Mouse (Mus musculus): ENCODE results near the gene Cxcl5. TPM values are rescaled to one million over a fixed set of nuclear protein-coding genes. Genes with fewer than 3 reads are reported as not detected.

The Cxcl5 gene
- polyA plus RNA-seq, 1 experiment: not detected

- TF ChIP-seq EP300 (IDR thresholded peaks at IDR 0.05; ENCODE audit: insufficient read depth, low read depth, low read length) (no peak), POLR2A (IDR thresholded peaks at IDR 0.05; ENCODE audit: insufficient read depth, low read length) (no peak), CTCF (IDR thresholded peaks at IDR 0.05; ENCODE audit: low read depth, low read length) (no peak)
- no peaks in the 10 kb centered on the region for H3K27me3 ChIP-seq (ENCODE audit: control insufficient read depth, insufficient read depth, low read length, poor library complexity, severe bottlenecking)
- H3K27ac ChIP-seq (ENCODE audit: insufficient read depth, low read length): no peak overlapping the region
- H3K4me3 ChIP-seq (ENCODE audit: low read depth, low read length): no peak overlapping the region
- no peaks in the 10 kb centered on the region for H3K9me3 ChIP-seq (replicated peaks; ENCODE audit: control insufficient read depth, insufficient read depth, low read length, poor library complexity, severe bottlenecking)
- no peaks in the 10 kb centered on the region for H3K4me1 ChIP-seq (ENCODE audit: control insufficient read depth, insufficient read depth, low read length)
- H3K36me3 ChIP-seq (ENCODE audit: control insufficient read depth, insufficient read depth, low read length, poor library complexity, severe bottlenecking): no peaks in the 10 kb centered on the region
- no peak overlapping the region for H3K9ac ChIP-seq (ENCODE audit: low read depth, poor library complexity, severe bottlenecking)
Observed at GRCm38 (mm10) chr5:90763912-90764665, 4.9 kb downstream of the Cxcl5 start.

GRCm38 (mm10) chr5:90765821-90766606 is 6.9 kb downstream of the Cxcl5 start:
- no peaks in the 10 kb centered on the region for H3K4me1 ChIP-seq (ENCODE audit: control insufficient read depth, insufficient read depth, low read length)
- no peaks in the 10 kb centered on the region for H3K9me3 ChIP-seq (replicated peaks; ENCODE audit: control insufficient read depth, insufficient read depth, low read length, poor library complexity, severe bottlenecking)
- no peak overlapping the region for H3K4me3 ChIP-seq (ENCODE audit: low read depth, low read length)
- no peaks in the 10 kb centered on the region for H3K36me3 ChIP-seq (ENCODE audit: control insufficient read depth, insufficient read depth, low read length, poor library complexity, severe bottlenecking)
- no peaks in the 10 kb centered on the region; the same call in 1 of the 2 replicates for H3K27me3 ChIP-seq (ENCODE audit: control insufficient read depth, insufficient read depth, low read length, poor library complexity, severe bottlenecking)
- no peak overlapping the region for H3K27ac ChIP-seq (ENCODE audit: insufficient read depth, low read length)
- no peak overlapping the region for H3K9ac ChIP-seq (ENCODE audit: low read depth, poor library complexity, severe bottlenecking)
- TF ChIP-seq CTCF (IDR thresholded peaks at IDR 0.05; ENCODE audit: low read depth, low read length) (no peak), POLR2A (IDR thresholded peaks at IDR 0.05; ENCODE audit: insufficient read depth, low read length) (no peak), EP300 (IDR thresholded peaks at IDR 0.05; ENCODE audit: insufficient read depth, low read depth, low read length) (no peak)

- Histone ChIP-seq H3K9me3 (replicated peaks; ENCODE audit: control insufficient read depth, insufficient read depth, low read length, poor library complexity, severe bottlenecking) (no peaks in the 10 kb centered on the region), H3K36me3 (ENCODE audit: control insufficient read depth, insufficient read depth, low read length, poor library complexity, severe bottlenecking) (no peaks in the 10 kb centered on the region), H3K27ac (ENCODE audit: insufficient read depth, low read length) (no peak within 1 kb of the TSS), H3K4me1 (ENCODE audit: control insufficient read depth, insufficient read depth, low read length) (no peaks in the 10 kb centered on the region), H3K4me3 (ENCODE audit: low read depth, low read length) (no peak within 1 kb of the TSS), H3K9ac (ENCODE audit: low read depth, poor library complexity, severe bottlenecking) (no peak within 1 kb of the TSS), H3K27me3 (ENCODE audit: control insufficient read depth, insufficient read depth, low read length, poor library complexity, severe bottlenecking) (no peaks in the 10 kb centered on the region; the same call in 1 of the 2 replicates)
- TF ChIP-seq CTCF (IDR thresholded peaks at IDR 0.05; ENCODE audit: low read depth, low read length) (no peak), POLR2A (IDR thresholded peaks at IDR 0.05; ENCODE audit: insufficient read depth, low read length) (no peak), EP300 (IDR thresholded peaks at IDR 0.05; ENCODE audit: insufficient read depth, low read depth, low read length) (no peak)
Observed at GRCm38 (mm10) chr5:90768218-90768617, 9.1 kb downstream of the Cxcl5 start, which contains the start of gene Ppbp. Gene Ppbp (plus strand): TSS chr5:90768518.

GRCm38 (mm10) chr5:90771369-90771768 is 12.2 kb downstream of the Cxcl5 start:
- no peaks in the 10 kb centered on the region for H3K9me3 ChIP-seq (replicated peaks; ENCODE audit: control insufficient read depth, insufficient read depth, low read length, poor library complexity, severe bottlenecking)
- H3K36me3 ChIP-seq (ENCODE audit: control insufficient read depth, insufficient read depth, low read length, poor library complexity, severe bottlenecking): no peaks in the 10 kb centered on the region
- H3K9ac ChIP-seq (ENCODE audit: low read depth, poor library complexity, severe bottlenecking): no peak overlapping the region
- no peaks in the 10 kb centered on the region; the same call in 1 of the 2 replicates for H3K27me3 ChIP-seq (ENCODE audit: control insufficient read depth, insufficient read depth, low read length, poor library complexity, severe bottlenecking)
- no peaks in the 10 kb centered on the region for H3K4me1 ChIP-seq (ENCODE audit: control insufficient read depth, insufficient read depth, low read length)
- no peak overlapping the region for H3K27ac ChIP-seq (ENCODE audit: insufficient read depth, low read length)
- H3K4me3 ChIP-seq (ENCODE audit: low read depth, low read length): no peak overlapping the region
- TF ChIP-seq EP300 (IDR thresholded peaks at IDR 0.05; ENCODE audit: insufficient read depth, low read depth, low read length) (no peak), CTCF (IDR thresholded peaks at IDR 0.05; ENCODE audit: low read depth, low read length) (no peak), POLR2A (IDR thresholded peaks at IDR 0.05; ENCODE audit: insufficient read depth, low read length) (no peak)

GRCm38 (mm10) chr5:90771880-90772653 is 12.9 kb downstream of the Cxcl5 start, which contains the start of gene Pf4:
Gene Pf4 (plus strand): TSS chr5:90772435.
- H3K9me3 ChIP-seq (replicated peaks; ENCODE audit: control insufficient read depth, insufficient read depth, low read length, poor library complexity, severe bottlenecking): no peaks in the 10 kb centered on the region
- H3K4me3 ChIP-seq (ENCODE audit: low read depth, low read length): no peak within 1 kb of the TSS
- no peaks in the 10 kb centered on the region for H3K4me1 ChIP-seq (ENCODE audit: control insufficient read depth, insufficient read depth, low read length)
- H3K36me3 ChIP-seq (ENCODE audit: control insufficient read depth, insufficient read depth, low read length, poor library complexity, severe bottlenecking): no peaks in the 10 kb centered on the region
- no peak within 1 kb of the TSS for H3K9ac ChIP-seq (ENCODE audit: low read depth, poor library complexity, severe bottlenecking)
- TF ChIP-seq EP300 (IDR thresholded peaks at IDR 0.05; ENCODE audit: insufficient read depth, low read depth, low read length): no peak
- TF ChIP-seq POLR2A (IDR thresholded peaks at IDR 0.05; ENCODE audit: insufficient read depth, low read length): no peak
- no peak for TF ChIP-seq CTCF (IDR thresholded peaks at IDR 0.05; ENCODE audit: low read depth, low read length)
- H3K27ac ChIP-seq (ENCODE audit: insufficient read depth, low read length): no peak within 1 kb of the TSS
- H3K27me3 ChIP-seq (ENCODE audit: control insufficient read depth, insufficient read depth, low read length, poor library complexity, severe bottlenecking): no peaks in the 10 kb centered on the region; the same call in 1 of the 2 replicates
